Mouse (Mus musculus) ovary, postnatal 14 days (tissue): ENCODE measurements around the gene Nck2.
"Not testable (repeated sequence)": the region's sequence is repeated elsewhere in the genome, so short reads cannot be mapped to it uniquely, and the experiment has no call there.

Experiments
- DNase-seq: peaks from one replicate; pipeline ENCODE4 v3.0.0; 2022; ENCODE audit warnings: low spot score

Nck2 gene

GRCm38 (mm10) chr1:43501920-43502791 is 57.8 kb downstream of the Nck2 start:
- DNase-seq = no peak

DNA sequence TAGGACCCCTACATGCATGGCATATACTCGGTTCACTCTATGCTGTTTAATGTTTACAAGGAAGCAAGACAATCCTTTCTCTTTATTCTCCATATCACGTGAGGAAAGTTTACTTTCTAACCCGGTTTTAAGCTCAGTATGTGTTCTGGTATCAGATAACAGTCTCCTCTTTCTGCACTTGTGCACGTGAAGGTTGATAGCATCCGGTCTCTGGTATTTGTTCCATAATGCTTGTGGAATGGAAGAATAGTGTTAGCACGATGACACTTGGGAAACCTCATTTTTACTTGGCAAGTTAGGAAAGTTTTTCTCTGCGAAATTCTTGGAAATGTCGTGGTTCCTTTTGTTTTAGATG is 58.4 kb downstream of the Nck2 start:
- no peak for DNase-seq

DNA sequence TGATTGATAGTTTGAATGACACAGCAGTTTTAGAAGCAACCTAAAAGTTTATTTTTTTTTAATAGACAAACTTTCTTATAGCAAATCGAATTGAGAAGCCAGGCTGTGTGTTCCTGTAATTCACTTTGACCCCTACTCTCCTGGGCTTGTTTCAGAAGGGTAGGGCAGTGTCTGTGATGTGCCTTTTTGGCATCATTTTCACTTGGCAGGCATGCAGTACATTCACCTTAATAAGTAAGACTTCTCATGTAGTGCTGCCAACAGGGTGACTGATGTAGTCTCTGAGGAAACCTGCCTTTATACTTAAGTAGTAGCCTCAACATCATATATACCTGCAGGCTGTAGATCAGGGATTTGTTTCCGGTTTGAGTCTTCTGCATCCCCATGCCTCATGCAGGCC is 58.9 kb downstream of the Nck2 start:
- no peak for DNase-seq

DNA sequence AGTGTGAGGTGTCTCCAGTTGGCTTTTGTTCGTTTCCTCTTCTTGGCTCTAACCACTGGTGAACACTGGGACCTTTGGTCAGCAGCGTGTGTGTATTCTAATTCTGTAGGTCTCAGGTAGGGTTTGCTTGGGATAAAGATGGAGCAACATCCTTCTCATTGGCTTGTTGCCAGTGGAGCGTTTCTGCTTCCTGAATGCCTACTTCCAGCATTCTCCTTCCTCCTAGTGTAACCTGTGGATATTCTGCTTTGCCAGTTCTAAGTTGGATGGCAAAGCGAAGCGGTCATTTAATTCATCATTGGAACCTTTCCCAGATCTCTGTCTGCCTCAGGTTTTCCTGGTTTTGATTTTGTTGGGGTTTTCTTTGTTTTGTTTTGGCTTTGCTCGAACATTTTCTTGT is 59.3 kb downstream of the Nck2 start:
- no peak for DNase-seq

- DNase-seq = no peak
These were observed 59.9 kb downstream of the Nck2 start for GRCm38 (mm10) chr1:43504235-43504634.

- no peak for DNase-seq
These were observed 62.3 kb downstream of the Nck2 start for GRCm38 (mm10) chr1:43506638-43507037.

- no peak for DNase-seq
These were observed 63.4 kb downstream of the Nck2 start for GRCm38 (mm10) chr1:43507809-43508208.

DNA sequence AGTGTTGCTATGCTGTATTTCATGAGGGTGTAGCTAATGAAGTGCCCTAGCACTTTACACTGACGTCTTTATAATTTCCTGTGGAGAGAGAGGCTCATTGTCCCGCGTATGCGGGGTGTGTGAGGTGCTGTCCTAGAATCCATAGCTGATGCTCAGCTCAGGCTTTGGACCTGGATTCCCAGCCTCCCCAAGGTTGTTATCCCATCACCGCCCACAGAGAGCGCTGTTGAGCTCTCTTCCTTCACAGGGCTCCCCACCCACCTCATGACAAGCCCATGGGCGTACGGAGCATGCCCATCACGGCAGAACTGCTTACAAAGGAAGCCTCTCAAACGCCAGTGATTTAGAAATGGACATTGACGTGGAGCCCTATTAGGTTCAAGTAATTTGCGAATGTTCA is 66.9 kb downstream of the Nck2 start:
- no peak for DNase-seq

- DNase-seq = no peak
These were observed 67.3 kb downstream of the Nck2 start for GRCm38 (mm10) chr1:43511667-43512066.

GRCm38 (mm10) chr1:43517405-43517804 is 73.0 kb downstream of the Nck2 start:
- no peak for DNase-seq

- DNase-seq = no peak
These were observed 76.0 kb downstream of the Nck2 start for GRCm38 (mm10) chr1:43520216-43520988.

GRCm38 (mm10) chr1:43520989-43521371 is 76.6 kb downstream of the Nck2 start:
- DNase-seq = no peak

DNA sequence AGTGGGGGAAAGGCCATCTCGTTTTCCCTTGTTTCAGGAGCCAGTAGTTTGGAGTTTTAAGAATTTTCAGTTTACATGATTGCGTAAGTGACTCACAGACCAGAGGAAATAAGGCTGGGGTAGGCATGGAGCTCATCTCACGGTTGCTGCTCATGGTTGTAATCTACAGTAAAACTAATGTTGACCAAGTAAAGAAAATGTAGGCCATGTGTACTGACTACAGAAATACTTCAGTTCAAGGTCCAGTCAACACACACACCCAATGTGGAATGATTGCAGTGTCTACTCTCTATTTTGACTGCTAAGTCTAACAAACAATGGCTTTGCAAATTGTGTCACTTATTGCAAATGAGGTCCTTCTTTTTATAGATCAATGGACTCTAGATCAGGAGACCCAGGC is 77.1 kb downstream of the Nck2 start:
- DNase-seq = no peak

DNA sequence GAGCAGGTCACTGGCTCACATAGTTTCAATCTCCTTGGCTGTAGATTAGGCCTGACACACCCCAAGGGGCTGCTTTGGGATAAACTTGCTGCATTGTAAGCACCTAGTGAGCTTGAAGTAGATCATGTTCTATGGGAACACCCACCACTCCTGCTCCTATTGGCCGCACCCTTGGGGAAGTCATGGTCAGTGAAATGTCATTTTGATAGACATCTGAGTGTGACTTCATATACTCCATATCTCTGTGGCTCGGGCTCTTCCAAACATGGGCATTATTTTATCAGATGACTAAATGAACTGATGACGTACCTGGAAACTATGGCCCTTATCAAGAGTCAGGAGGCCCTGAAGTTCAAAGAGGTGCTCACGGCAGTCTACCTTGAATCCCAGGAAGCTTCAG is 77.6 kb downstream of the Nck2 start:
- DNase-seq = no peak

GRCm38 (mm10) chr1:43522976-43523375 is 78.6 kb downstream of the Nck2 start:
- DNase-seq = no peak

DNA sequence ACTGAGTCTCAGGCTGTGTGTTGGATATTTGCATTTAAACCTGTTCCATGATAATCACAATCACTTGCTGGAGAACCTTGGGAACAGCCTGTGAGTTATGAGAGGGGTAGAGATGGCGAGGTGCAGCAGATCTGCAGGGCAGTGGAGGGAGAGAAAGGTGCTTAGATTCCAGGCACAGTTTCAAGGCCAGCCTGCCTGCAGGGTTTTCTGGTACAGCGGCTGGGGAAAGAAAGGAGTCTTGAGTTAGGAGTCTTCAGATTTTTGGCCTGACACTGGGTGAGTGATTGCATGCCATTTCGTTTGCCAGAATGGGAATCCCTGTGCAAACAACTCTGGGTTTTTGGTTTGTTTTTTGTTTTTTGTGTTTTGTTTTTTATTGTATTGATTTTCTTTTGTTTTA is 80.0 kb downstream of the Nck2 start:
- DNase-seq = no peak

DNA sequence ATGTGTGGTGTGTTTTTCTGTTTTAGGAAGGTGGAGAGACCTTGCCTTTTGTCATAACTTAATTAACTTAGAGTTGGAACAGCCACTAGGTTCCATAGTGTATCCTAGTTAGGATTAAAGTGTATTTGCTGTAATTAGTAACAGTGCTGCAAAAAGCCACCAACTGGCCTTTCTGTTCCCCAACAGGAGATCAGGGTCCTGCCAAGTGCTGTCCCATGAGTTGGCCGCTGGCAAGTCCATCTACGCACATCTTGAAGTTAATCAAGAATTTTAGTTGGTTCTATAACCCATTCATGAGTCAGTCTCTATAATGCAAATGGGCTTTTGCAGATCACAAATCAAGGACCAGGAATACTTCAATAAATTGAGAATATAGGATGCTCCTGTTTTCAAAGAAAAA is 83.9 kb downstream of the Nck2 start:
- DNase-seq = no peak

DNA sequence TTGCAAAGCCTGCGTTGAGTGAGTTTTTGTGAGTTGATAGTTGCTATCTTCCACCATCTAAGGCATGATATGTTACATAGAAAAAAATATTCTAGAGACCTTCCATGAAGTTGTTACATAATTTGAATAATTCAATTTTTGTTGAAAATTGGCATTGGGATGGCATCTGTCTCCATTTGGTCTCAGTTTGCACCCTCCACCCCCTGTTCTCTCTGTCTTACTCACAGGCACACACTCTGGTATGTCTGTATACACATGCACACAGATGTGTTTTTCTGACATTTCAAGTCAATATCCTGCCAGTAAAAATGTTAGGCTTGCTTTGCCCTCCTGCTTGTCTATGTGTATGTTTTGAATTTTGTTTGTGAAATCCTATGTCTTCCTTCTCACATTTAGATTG is 84.7 kb downstream of the Nck2 start:
- DNase-seq = no peak

DNA sequence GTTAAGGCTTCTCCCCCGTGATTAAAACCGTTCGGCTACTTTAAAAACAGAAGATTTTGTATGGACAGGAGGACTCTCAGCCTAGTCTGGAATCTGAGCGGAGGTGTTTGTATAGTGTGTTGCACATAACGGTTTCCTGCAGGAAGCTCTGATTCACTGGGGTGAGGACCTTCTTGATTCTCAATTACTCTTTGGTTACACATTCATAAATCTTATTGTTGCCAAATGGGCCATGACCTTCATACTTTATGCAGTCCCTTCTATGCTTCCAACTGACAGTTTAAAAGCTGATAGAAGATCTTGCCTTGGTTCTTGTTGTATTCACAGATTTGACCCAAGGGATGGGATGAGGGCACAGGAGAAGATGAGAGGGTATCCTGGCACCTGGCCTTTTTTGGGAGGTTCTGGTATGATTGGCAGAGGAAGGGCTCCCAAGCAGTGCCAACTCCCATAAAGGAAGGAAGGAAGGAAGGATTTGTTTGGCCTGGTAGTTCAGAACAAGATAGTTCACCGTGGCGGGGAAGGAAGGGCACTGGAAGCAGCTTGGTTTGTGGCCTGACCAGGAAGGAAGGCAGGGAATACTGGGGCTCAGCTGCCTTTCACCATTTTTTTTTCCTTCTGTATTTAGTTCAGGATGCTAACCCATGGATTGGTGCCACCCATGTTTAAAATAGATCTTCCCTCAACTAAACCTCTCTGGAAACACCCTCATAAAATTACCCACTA is 86.1 kb downstream of the Nck2 start:
- no peak for DNase-seq

DNA sequence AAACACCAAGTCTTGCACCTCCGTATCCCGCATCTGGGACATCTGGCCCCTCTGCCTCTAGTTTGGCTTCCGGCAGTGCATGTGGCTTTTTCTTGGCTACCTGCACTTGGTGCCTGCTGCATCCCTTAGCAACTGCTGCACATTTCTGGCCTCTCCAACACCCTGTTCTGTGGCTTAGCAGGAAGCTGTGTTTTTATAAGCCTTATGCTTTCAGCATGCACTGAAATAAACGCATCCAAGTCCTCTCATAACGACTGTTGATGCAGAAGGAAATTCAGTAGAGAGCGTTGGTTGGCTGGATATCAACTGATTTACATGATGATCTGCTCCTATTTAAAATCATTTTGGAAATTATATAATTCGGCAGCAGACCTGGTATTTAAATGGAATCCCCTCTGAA is 86.9 kb downstream of the Nck2 start:
- DNase-seq = no peak

DNA sequence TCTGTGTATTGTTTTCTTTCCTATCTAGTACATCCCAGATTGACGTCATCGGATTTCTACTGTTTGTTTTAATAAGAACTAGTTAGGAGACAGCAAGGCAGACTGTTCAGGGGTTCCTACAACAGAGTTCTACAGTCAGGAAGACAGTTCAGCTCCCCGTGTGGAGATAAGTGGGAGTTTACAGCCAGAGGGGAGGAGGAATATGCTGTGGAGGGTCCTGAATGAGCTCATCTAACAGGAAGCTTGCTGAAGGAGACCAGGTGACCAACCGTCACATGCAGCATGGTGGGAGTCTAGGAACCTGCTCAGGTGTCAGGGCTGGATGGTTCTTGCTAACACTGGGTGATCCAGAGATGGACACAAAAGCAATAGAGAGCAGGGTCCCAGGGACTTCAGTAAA is 87.9 kb downstream of the Nck2 start:
- DNase-seq = no peak

DNA sequence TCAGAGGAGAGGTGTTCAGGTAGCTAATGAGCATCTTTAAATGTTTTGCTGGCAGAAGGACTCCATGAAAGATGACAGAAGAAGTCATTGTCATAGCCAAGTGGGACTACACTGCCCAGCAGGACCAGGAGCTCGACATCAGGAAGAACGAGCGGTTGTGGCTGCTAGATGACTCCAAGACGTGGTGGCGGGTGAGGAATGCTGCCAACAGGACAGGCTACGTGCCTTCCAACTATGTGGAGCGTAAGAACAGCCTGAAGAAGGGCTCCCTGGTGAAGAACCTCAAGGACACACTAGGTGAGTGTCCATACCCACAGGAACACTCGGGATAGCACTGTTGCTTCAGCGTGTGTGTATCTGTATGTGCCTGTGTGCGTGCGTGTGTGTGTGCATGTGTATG is 89.1 kb downstream of the Nck2 start:
- not testable (repeated sequence) for DNase-seq
